Mouse (Mus musculus): Measurements from ENCODE around the gene D11Wsu47e.

D11Wsu47e gene

DNA sequence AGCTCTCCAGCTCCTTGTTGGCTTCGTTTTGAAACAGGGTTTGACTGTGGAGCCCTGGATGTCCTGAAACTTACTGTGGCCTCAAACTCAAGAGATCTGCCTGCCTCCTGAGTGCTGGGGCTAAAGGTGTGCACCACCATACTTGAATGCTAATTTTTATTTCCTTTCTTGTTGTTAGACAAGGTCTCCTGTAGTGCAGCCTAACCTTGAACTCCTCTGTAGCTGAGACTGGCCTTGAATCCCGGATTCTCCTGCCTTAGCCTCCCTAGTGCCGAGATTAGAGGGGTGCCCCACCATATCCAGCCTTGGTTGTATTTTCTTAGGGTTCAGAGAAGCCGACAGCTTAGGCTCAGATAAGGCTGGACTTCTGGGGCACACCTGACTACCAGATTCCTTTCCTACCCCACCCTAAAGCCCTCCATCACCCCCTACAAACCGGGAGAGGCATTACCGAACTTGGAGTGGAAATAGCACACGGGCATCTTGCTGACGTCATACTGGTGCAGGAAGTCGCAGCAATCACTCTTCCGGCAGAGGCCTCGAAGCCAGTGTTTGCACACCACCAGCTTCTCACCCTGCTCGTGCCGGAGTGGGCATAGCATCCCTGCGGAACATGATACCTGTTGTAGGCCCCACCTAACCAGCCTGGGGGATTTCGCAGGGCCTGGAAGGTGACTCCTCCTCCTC is 21.9 kb downstream of the D11Wsu47e start:
- no peak for DNase-seq

- no peak for DNase-seq
Measured at GRCm38 (mm10) chr11:113708629-113709213, 24.5 kb downstream of the D11Wsu47e start.

DNA sequence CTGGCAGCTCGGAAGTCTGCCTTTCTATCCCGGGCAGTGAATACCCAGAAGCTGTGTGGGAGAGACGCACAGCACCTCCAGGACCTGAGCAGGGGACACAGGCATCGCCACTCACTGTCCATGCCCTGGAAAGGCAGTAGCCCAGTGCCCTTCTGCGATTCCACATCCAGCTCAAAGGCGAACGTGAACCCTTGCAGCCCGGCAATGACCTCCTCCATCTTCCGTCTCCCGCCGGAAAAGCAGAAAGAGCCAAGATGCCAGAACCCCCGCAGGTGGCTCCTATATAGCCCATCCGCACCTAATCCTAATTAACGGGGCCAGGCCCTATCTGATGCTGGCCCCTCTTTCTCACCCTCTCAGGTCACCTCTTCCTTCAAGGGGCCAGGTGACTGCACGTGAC is 25.1 kb downstream of the D11Wsu47e start:
- no peak for DNase-seq

DNA sequence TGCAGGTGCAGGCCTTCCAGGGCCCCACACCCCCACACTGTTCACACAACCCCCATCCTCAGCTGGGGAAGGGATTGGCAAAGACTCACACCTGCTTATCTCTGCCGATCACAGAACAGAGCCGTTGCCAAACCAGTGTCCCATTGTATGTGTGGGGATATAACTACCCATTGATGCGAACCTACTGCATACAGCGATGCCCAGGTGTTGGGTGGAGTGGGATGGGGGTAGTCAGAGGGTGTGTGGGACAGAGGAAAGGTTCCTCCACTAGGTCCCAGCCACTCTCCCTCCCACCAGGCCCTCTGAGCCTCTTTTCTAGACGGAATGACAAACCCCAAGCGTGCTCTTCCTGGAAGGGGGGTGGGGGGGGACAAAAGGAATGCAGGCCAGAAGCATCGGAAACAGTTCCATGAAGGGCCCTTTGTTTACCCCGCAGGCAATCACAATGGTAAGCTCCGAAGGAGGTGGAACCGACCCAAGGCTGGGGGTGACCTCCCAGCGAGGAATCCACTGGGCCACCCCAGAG is 25.6 kb downstream of the D11Wsu47e start, which contains the start of gene Cpsf4l:
Gene Cpsf4l (minus strand): TSS at position 287 of the 526 bp plus-strand sequence.
- DNase-seq: no peak

DNA sequence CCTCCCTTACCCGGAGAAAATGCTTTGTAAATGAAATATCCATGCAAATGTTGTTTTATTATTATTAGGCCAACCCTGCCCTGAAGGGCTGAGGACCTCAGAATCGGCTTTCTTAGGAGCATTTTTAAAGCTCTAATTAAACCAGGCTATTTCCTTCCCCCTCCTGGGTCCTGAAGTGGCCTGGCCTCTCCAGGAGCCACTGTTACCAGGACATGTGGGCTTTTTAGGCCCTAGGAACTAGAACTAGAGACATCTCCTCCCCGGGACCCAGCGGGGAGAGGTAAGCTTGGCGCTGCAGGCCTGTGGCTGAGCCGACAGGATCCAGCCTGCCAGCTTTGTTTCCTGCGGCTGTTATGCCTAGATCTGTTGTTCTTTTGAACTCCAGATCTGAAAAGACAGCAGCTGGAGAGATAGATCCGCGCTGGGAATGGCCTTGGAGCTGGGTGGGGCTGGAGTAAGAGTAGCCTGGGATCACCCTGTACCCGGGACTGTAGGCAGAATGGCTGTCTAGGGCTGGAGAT is 26.1 kb downstream of the D11Wsu47e start:
- no peak for DNase-seq

GRCm38 (mm10) chr11:113711061-113711460 is 26.8 kb downstream of the D11Wsu47e start:
- no peak for DNase-seq

- DNase-seq: peak in 1 of 2 experiments; percentile 41
Measured at GRCm38 (mm10) chr11:113715078-113715674, 31.0 kb downstream of the D11Wsu47e start.

DNA sequence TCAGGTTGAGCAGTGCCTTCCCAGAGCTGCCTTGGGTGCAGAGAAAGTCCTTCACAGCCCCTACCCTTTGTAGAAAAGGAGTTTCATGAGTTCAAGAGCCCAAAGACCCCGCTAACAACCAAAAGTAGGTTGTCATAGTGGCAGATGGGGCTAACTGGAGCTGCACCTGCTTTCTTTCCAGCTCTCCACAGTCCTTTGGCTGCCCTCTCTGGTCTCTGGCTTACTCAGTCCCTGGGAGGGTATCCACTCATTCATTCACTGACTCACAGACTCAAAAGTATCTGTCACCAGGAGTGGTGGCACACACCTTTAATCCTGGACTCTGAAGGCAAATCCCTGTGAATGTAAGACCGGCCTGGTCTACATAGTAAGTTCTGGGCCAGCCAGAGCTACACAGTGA is 31.9 kb downstream of the D11Wsu47e start:
- DNase-seq: peak; percentile 38 to 53

DNA sequence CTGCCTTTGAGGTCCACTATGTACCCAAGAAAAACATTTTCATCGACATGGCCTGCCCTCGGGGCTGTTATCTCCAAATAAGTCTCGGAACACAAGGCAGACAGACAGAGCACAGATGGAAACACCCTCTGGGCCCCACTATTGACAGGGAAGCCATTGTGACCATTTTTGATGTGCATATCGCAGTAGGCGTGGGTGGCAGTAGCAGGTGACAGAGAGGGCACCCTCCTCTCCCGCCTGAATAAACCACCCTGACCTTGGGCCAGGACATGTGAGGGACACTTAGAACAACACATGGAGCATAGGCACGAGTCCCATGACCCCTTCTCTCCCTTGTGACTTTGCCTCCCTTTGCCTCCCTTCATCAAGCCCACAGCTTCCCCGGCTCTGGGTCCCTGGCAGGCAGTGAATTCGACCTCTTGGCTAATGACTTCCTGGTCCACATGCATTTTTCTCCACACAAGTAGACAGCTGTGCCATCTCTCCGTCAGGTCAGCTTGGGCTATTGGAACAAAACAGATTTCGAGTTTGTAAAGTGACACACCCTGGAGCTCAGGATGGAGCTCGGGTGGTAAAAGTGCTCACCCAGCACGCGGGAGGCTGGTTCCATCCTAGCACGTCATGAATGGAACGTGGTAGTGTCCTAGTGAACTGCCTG is 33.7 kb downstream of the D11Wsu47e start:
- DNase-seq: no peak

DNA sequence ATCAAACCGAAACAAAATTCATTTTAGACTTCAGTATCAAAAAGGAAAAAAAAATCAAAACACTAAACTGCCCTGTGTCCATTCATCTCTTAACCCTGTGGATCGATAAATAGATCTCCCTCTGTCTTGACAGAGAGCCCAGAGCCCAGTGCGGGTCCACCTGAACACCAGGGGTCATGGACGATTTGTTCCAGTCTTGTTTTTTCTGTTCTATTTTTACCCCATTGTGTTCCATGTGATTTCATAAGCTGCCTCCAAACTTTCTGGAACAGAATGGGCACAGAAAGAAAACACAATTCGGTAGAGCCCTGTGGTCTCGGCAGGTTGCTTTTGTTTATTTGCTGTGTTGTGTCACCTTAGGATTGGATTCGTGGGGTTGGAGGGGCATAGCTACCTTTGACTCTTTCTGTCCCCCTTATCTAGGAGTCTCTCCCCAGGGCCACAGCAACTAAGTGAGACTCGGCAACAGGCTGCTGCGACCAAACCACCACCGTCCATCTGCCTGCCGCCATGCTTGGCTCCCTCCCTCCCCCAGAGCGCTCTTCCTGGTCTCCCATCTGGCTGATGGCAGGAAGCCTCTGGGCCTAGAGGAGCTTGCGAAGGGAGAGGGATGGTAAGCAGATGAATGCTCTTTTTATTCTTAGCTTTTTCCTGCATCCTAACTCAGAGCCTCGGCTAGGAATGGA is 38.3 kb downstream of the D11Wsu47e start:
- DNase-seq: peak; percentile 46 to 51

GRCm38 (mm10) chr11:113725235-113726048 is 41.2 kb downstream of the D11Wsu47e start:
- DNase-seq: peak in 1 of 2 experiments; percentile 54

DNA sequence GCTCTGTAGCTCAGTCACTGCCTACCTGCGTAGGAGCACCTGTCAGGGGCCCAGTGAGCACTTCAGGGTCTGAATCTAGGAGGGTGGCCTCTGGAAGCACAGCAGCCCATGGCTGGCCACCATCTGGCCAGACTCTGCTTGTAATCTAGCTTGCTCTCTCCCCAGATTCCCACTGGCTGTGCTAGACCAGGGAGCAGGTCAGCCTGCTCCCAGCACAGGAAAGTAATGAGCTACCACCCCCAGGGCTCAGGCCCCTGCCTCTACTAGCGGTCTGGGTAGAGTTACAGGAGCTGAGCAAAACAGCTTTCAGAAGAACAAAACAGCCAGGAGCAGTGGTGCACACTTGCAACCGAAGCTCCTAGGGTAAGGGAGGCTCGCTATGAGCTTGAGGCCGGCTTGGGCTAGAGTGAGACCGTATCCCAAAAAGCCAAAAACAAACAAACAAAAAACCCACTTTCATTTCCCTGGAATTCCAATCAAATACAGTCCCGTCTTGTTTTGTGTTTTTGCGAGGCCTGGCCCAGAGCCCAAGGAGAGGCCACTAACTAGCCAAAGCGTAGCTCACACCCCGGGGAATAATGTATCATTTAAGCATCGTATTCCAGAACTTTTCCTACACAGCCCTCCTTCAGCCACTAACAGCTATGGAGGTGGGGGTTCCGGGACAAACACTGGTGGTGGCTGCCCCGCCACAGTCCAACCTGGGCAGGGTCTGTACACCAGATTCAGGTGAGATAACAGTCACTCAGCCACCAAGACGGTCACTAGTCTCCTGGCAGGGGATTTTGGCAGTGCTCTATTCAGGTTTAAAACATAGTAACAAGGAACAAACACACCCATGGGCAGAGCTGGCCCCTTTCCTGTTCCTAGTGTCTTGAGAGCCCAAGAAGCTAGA is 43.0 kb downstream of the D11Wsu47e start:
- no peak for DNase-seq

DNA sequence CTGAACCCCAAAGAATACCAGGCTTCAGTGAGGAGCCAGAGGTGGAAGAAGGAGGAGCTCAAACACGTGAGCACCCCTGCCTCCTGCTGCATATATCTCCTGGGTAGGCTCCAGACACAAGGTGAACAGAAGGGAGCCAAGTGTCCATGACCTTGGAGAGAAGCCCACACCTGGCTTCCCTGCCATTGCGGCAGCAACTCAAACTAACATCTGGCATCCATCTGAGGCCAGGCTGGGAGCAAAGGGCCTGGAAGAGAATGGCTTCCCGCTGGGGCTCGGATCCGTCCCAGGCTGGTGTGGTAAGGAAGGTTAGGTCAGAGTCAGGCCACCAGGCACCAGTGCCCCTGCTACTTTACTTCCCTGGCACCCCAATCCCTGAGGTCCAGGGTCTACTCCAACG is 43.8 kb downstream of the D11Wsu47e start:
- DNase-seq: no peak

- DNase-seq: no peak
Measured at GRCm38 (mm10) chr11:113729239-113729638, 45.0 kb downstream of the D11Wsu47e start.

DNA sequence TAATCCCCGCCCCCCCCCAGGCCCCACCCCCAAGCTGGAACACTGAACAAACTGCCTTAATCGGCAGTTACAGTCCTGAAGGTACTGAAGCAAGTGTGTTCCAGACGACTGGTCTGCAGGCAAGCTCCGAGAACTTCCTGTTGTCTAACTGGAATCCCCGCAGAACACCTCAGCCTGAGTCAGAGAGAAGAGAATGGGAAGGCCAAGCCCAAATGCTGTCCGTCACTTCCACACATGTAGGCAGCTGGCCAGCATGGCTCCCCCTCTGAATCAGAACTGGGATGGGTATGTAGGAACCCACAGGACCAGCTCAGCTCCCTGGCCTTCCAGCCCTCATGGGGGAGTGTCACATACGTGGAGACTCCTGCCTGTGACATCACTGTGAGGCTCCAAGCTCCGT is 45.7 kb downstream of the D11Wsu47e start:
- DNase-seq: no peak

DNA sequence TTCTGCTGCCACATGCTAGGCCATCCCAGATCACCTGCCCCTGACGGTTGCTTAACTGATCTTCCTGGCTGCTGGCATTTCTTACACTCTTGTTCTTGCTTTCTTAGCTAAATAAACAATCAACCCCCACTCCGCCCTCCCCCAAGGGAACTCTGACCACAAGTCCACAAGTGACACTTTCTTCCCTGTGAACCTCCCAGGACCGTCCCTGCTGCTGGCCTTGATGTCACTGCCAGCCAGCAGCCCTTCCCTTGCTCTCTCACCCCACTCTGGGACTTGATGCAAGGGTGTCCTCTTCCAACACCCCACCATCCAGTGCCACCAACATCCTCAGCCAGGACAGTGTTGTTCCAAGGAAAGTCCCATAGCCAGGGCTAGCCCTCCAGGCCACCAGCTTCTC is 46.7 kb downstream of the D11Wsu47e start:
- no peak for DNase-seq

DNA sequence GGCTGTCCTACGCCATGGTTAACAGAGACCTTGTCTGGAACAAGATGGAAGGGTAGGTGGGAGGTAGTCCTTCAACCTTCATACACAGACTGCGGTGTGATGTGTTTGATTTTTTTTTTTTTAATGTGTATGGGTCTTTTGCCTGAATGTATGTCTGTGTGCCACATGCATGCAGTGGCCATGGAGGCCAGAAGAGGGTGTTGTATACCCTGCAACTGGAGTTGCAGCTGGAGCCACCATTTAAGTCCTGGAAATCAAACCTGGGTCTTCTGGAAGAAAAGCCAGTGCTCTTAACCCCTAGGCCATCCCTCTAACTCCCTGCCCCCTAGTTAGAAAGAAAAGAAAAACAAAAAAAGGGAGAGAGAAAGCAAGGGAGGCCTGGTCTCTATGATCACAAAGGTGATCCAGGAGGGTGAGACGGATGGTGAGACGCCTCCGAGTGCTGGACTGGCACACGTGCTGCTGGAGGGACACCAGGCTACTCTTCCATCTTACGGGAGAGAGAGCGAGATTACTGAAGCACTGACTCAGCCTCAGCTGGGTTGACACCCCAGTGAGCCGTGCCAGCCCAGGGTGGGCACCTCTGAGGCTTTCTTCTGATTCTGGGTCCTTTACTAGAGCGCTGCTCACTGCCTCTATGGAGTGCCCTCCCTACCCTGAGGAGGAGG is 47.9 kb downstream of the D11Wsu47e start:
- no peak for DNase-seq

DNA sequence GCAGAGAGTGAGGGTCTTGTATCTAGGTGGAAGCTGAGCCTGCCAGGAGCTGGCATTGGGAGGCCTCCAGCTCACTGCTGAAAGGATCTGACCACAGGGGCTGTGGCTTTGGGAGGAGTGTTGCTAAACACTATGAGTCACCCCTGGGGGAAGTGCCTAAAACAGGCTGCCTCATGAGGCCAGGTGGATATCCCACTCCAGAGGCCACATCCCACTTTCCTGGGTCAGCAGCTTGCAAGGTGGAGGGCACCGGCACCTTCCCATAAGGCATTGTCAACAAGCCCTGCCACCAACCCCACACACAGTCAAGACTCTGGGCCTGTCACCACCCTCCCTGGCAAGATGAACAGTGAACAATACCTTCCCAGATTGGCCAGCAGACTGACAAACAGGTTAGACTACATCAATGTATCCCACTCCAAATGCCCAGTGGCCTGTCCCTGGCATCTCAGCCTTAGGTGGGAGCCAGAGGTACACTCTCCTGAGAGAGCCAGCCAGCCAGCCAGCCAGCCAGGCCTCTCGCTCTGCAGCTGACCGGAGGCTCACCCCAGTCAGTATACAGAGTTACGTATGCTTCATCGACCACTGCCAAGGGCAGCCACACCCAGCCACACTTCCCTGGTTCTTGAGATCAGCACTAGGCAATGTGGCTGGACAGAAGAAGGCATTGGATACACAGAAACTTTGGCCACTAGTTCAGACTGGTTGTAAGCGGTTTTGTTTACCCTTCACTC is 49.6 kb downstream of the D11Wsu47e start:
- no peak for DNase-seq

DNA sequence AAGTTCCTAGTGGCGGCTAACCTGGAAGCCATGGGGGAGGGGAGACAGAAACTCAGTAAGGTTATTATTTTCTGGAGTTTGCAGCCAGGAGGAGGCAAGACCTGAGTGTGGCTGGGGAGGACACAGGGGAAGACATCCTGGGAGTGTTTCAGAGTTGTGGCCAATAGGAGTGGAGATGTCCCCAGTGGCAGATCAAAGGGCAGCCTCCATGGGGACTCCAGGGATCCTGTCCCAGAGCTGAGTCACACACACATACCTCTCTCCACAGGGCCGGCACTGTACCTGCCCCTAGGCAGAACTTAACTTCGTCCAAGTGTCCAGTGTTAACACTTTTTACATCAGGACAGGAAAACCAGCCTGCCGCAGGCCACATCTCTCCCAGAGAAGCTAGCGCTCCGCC is 50.9 kb downstream of the D11Wsu47e start:
- DNase-seq: no peak
